Comparison of ENCODE assay signal across 21 mouse cellular contexts in the genomic region with DNA sequence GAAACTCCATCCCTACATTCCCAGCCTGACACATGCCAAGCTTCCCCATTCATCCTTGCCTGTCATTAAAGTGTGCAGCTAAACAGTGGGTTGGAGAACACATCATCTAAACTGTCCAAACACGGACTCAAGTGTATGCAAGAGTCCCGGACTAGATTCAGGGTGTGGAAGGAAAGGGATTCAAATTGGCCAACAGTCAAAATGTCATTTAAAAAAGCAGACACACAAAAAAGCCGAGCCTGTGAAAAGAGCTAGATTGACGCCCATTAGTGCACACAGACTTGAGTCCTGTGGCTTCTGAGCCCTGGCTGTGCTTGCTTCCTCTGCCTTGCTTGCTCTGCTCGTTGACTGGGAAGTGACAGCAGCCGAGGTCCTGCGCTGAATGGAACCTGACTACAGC.
A peak's percentile ranks its signal among the peaks of the same experiment; 100 is the strongest.
DNase-seq lines count a peak whose midpoint lies in the region; ATAC-seq and TF ChIP-seq lines count a peak whose summit lies in the region.
"Had no signal": no experiment of that assay in that cellular context is flagged by ENCODE, and none has a peak within 500 bp of the region (broad histone marks: within the 10 kb centered on the region; RNA-seq: fewer than 3 reads in every experiment).

No protein-coding gene starts in this region.

- TF ChIP-seq CTCF in hindbrain, postnatal 0 days (IDR thresholded peaks at IDR 0.05; ENCODE audit: low read depth): no peak

- no peaks in the 10 kb centered on the region for H3K27me3 ChIP-seq in forebrain, embryonic 13.5 days
- H3K27me3 ChIP-seq in forebrain, embryonic 12.5 days: no peaks in the 10 kb centered on the region
- no peaks in the 10 kb centered on the region for H3K27me3 ChIP-seq in hindbrain, postnatal 0 days (ENCODE audit: insufficient read depth, low read length)
- no peaks in the 10 kb centered on the region for H3K27me3 ChIP-seq in hindbrain, embryonic 12.5 days
- H3K27me3 ChIP-seq in midbrain, embryonic 16.5 days (ENCODE audit: control insufficient read depth, insufficient read depth, low read depth, low read length): no peaks in the 10 kb centered on the region
- H3K27me3 ChIP-seq in midbrain, embryonic 14.5 days (ENCODE audit: control insufficient read depth, insufficient read depth, low read length): no peaks in the 10 kb centered on the region
- H3K27me3 ChIP-seq: embryonic facial prominence, embryonic 13.5 days had no signal

- no peak overlapping the region for H3K4me3 ChIP-seq in forebrain, embryonic 13.5 days
- no peak overlapping the region for H3K4me3 ChIP-seq in forebrain, embryonic 12.5 days (replicated peaks)
- no peak overlapping the region for H3K4me3 ChIP-seq in hindbrain, postnatal 0 days (ENCODE audit: low read length)
- H3K4me3 ChIP-seq in hindbrain, embryonic 12.5 days: no peak overlapping the region
- no peak overlapping the region for H3K4me3 ChIP-seq in midbrain, embryonic 16.5 days (ENCODE audit: low read depth, low read length)
- no peak overlapping the region for H3K4me3 ChIP-seq in midbrain, embryonic 14.5 days (replicated peaks; ENCODE audit: low read depth, low read length)
- H3K4me3 ChIP-seq: embryonic facial prominence, embryonic 13.5 days; heart, adult 2 months; heart, embryonic 12.5 days; hindbrain, embryonic 10.5 days had no signal

- WGBS in forebrain, embryonic 13.5 days: 32% methylated on average over 7 of the region's 7 CpGs
- 43% methylated on average over 7 of the region's 7 CpGs for WGBS in forebrain, embryonic 12.5 days
- WGBS in hindbrain, postnatal 0 days: 36% methylated on average over 7 of the region's 7 CpGs
- WGBS in hindbrain, embryonic 12.5 days: 69% methylated on average over 7 of the region's 7 CpGs
- WGBS in midbrain, embryonic 16.5 days: 53% methylated on average over 7 of the region's 7 CpGs
- 64% methylated on average over 7 of the region's 7 CpGs for WGBS in midbrain, embryonic 14.5 days

- no peaks in the 10 kb centered on the region for H3K9me3 ChIP-seq in forebrain, embryonic 13.5 days (replicated peaks)
- no peaks in the 10 kb centered on the region for H3K9me3 ChIP-seq in forebrain, embryonic 12.5 days
- H3K9me3 ChIP-seq in hindbrain, postnatal 0 days (ENCODE audit: low read length): no peaks in the 10 kb centered on the region
- no peaks in the 10 kb centered on the region for H3K9me3 ChIP-seq in hindbrain, embryonic 12.5 days (replicated peaks)
- H3K9me3 ChIP-seq in midbrain, embryonic 16.5 days (replicated peaks; ENCODE audit: control insufficient read depth, low read length, poor library complexity, severe bottlenecking): no peaks in the 10 kb centered on the region
- no peaks in the 10 kb centered on the region for H3K9me3 ChIP-seq in midbrain, embryonic 14.5 days (ENCODE audit: control insufficient read depth, low read length)
- H3K9me3 ChIP-seq: embryonic facial prominence, embryonic 13.5 days; G1E; heart, embryonic 12.5 days; hindbrain, embryonic 10.5 days had no signal

- peaks cover 21% of the 10 kb centered on the region for H3K4me1 ChIP-seq in forebrain, embryonic 13.5 days
- peaks cover 9% of the 10 kb centered on the region for H3K4me1 ChIP-seq in forebrain, embryonic 12.5 days
- 0 out of 2 replicates have a peak, but pooled peaks cover 3% of the 10 kb centered on the region for H3K4me1 ChIP-seq in hindbrain, postnatal 0 days (ENCODE audit: insufficient read depth, low read length)
- peaks cover 10% of the 10 kb centered on the region; the same call in 1 of the 2 replicates for H3K4me1 ChIP-seq in hindbrain, embryonic 12.5 days
- peaks cover 8% of the 10 kb centered on the region for H3K4me1 ChIP-seq in midbrain, embryonic 16.5 days (ENCODE audit: control insufficient read depth, insufficient read depth, low read length)
- H3K4me1 ChIP-seq in midbrain, embryonic 14.5 days (ENCODE audit: control insufficient read depth, insufficient read depth, low read length): 0 out of 2 replicates have a peak, but pooled peaks cover 4% of the 10 kb centered on the region
- H3K4me1 ChIP-seq: embryonic facial prominence, embryonic 13.5 days had no signal

- no peak for DNase-seq in hindbrain, postnatal 0 days (ENCODE audit: low spot score)
- no peak for DNase-seq in midbrain, embryonic 14.5 days
- DNase-seq in adrenal gland, adult 2 months: no peak
- DNase-seq in neural tube, embryonic 10.5 days (ENCODE audit: extremely low spot score, low spot score): no peak
- DNase-seq: adrenal gland, postnatal 10 days; B cell, adult 2 months; cerebellum, adult 11-12 months; cerebellum, adult 9-10 months; cerebellum, postnatal 25 days; gastrocnemius, postnatal 14 days; heart, adult 2 months had no signal

- no peak overlapping the region for H3K4me2 ChIP-seq in forebrain, embryonic 13.5 days
- H3K4me2 ChIP-seq in forebrain, embryonic 12.5 days: no peak overlapping the region
- H3K4me2 ChIP-seq in hindbrain, postnatal 0 days (ENCODE audit: low read depth, low read length): no peak overlapping the region
- H3K4me2 ChIP-seq in hindbrain, embryonic 12.5 days (replicated peaks): no peak overlapping the region
- no peak overlapping the region for H3K4me2 ChIP-seq in midbrain, embryonic 16.5 days (ENCODE audit: low read length)
- H3K4me2 ChIP-seq in midbrain, embryonic 14.5 days (ENCODE audit: low read length): no peak overlapping the region
- H3K4me2 ChIP-seq: embryonic facial prominence, embryonic 13.5 days; heart, embryonic 12.5 days had no signal

- H3K9ac ChIP-seq in forebrain, embryonic 13.5 days: no peak overlapping the region
- H3K9ac ChIP-seq in forebrain, embryonic 12.5 days: no peak overlapping the region
- H3K9ac ChIP-seq in hindbrain, postnatal 0 days (replicated peaks; ENCODE audit: low read length): no peak overlapping the region
- no peak overlapping the region for H3K9ac ChIP-seq in hindbrain, embryonic 12.5 days
- H3K9ac ChIP-seq in midbrain, embryonic 16.5 days (ENCODE audit: low read depth, low read length): 0 out of 2 replicates have a peak overlapping the region, but pooled peaks have one; percentile 10
- H3K9ac ChIP-seq in midbrain, embryonic 14.5 days (replicated peaks; ENCODE audit: low read length): no peak overlapping the region
- H3K9ac ChIP-seq: embryonic facial prominence, embryonic 13.5 days; heart, embryonic 12.5 days had no signal

- peak; percentile 90 for ATAC-seq in forebrain, embryonic 13.5 days
- ATAC-seq in forebrain, embryonic 12.5 days (ENCODE audit: low FRiP score): no peak
- 0 out of 2 replicates have a peak, but pooled peaks have one; percentile 38 for ATAC-seq in hindbrain, postnatal 0 days
- ATAC-seq in hindbrain, embryonic 12.5 days (ENCODE audit: low FRiP score): no peak
- ATAC-seq in midbrain, embryonic 16.5 days: no peak
- no peak for ATAC-seq in midbrain, embryonic 14.5 days (ENCODE audit: low FRiP score, low TSS enrichment)
- ATAC-seq: CD4-positive, CD25-positive, alpha-beta regulatory T cell, adult 4 months; intestine, postnatal 0 days had no signal

- no peaks in the 10 kb centered on the region for H3K36me3 ChIP-seq in forebrain, embryonic 13.5 days (ENCODE audit: poor library complexity, severe bottlenecking)
- H3K36me3 ChIP-seq in forebrain, embryonic 12.5 days (replicated peaks): no peaks in the 10 kb centered on the region
- no peaks in the 10 kb centered on the region for H3K36me3 ChIP-seq in hindbrain, postnatal 0 days (ENCODE audit: insufficient read depth, low read length)
- H3K36me3 ChIP-seq in hindbrain, embryonic 12.5 days: no peaks in the 10 kb centered on the region
- H3K36me3 ChIP-seq in midbrain, embryonic 16.5 days (ENCODE audit: control insufficient read depth, insufficient read depth, low read length): no peaks in the 10 kb centered on the region
- no peaks in the 10 kb centered on the region for H3K36me3 ChIP-seq in midbrain, embryonic 14.5 days (ENCODE audit: control insufficient read depth, insufficient read depth, low read length)
- H3K36me3 ChIP-seq: embryonic facial prominence, embryonic 13.5 days; G1E; heart, embryonic 12.5 days; hindbrain, embryonic 10.5 days had no signal

- no peak overlapping the region for H3K27ac ChIP-seq in forebrain, embryonic 13.5 days
- no peak overlapping the region for H3K27ac ChIP-seq in forebrain, embryonic 12.5 days
- no peak overlapping the region for H3K27ac ChIP-seq in hindbrain, postnatal 0 days
- H3K27ac ChIP-seq in hindbrain, embryonic 12.5 days: no peak overlapping the region
- no peak overlapping the region for H3K27ac ChIP-seq in midbrain, embryonic 16.5 days (ENCODE audit: low read length)
- no peak overlapping the region for H3K27ac ChIP-seq in midbrain, embryonic 14.5 days (replicated peaks; ENCODE audit: low read depth, low read length)
- H3K27ac ChIP-seq: embryonic facial prominence, embryonic 13.5 days; heart, adult 2 months; hindbrain, embryonic 10.5 days had no signal

Comparison
In these comparisons a context has a peak if more than half of its experiments do, and no peak if none do; other contexts are left out.
1. ATAC-seq: peak in forebrain, embryonic 13.5 days (single experiment) and hindbrain, postnatal 0 days (single experiment); none in forebrain, embryonic 12.5 days (single experiment), hindbrain, embryonic 12.5 days (single experiment), midbrain, embryonic 16.5 days (single experiment) and midbrain, embryonic 14.5 days (single experiment).